Mouse (Mus musculus) limb, embryonic 11.5 days (tissue): ENCODE results near the gene Ube4a. TPM values are rescaled to one million over a fixed set of nuclear protein-coding genes. Genes with fewer than 3 reads are reported as not detected.

Experiments
- ATAC-seq: fragments of 200-750 bp; cut with Nextera tagmentation; 2 replicates; pipeline ENCODE4 v1.8.0; 2017; ENCODE audit warnings: low read depth; ENCODE audit not compliant: insufficient number of reproducible peaks, low FRiP score, low TSS enrichment
- DNase-seq: peaks from one replicate; pipeline ENCODE4 v3.0.0-alpha.2; 2015; ENCODE audit warnings: low spot score
- H3K27ac ChIP-seq: fragments of 300-500 bp; sonication (generic); replicated peaks from 2 replicates; pipeline ENCODE4 v1.5.1; 2014; ENCODE audit warnings: low read depth, mild to moderate bottlenecking, low read length
- H3K27me3 ChIP-seq: fragments of 300-500 bp; sonication (generic); 2 replicates; pipeline ENCODE4 v1.6.1; 2014; ENCODE audit warnings: mild to moderate bottlenecking, low read length, mixed read lengths; ENCODE audit not compliant: control insufficient read depth, insufficient read depth
- H3K36me3 ChIP-seq: fragments of 300-500 bp; sonication (generic); 2 replicates; pipeline ENCODE4 v1.6.1; 2014; ENCODE audit warnings: mild to moderate bottlenecking, low read length, moderate library complexity, mixed read lengths; ENCODE audit not compliant: control insufficient read depth, insufficient read depth
- H3K4me1 ChIP-seq: fragments of 300-500 bp; sonication (generic); 2 replicates; pipeline ENCODE4 v1.6.1; 2014; ENCODE audit warnings: low read length, mixed read lengths; ENCODE audit not compliant: control insufficient read depth, insufficient read depth
- H3K4me2 ChIP-seq: fragments of 300-500 bp; sonication (generic); 2 replicates; pipeline ENCODE4 v1.6.1; 2014; ENCODE audit warnings: low read depth, mild to moderate bottlenecking, moderate library complexity; ENCODE audit not compliant: severe bottlenecking
- H3K4me3 ChIP-seq: fragments of 300-500 bp; sonication (generic); 2 replicates; pipeline ENCODE4 v1.5.1; 2014; ENCODE audit warnings: low read depth, low read length
- H3K9ac ChIP-seq: fragments of 300-500 bp; sonication (generic); 2 replicates; pipeline ENCODE4 v1.6.1; 2014; ENCODE audit warnings: mild to moderate bottlenecking, low read length
- H3K9me3 ChIP-seq: fragments of 300-500 bp; sonication (generic); 2 replicates; pipeline ENCODE4 v1.6.1; 2016; ENCODE audit warnings: low read length; ENCODE audit not compliant: control insufficient read depth
- WGBS: fragments of 180-500 bp; shearing (Covaris S2); extraction: QIAGEN DNeasy Blood & Tissue Kit; methylation state at CpG from one replicate; pipeline ENCODE4 v1.1.7; 2014; 5-methylcytosine and 5-hydroxymethylcytosine counted together
- polyA plus RNA-seq: library from polyadenylated mRNA; unstranded; fragments of >200 nt; fragmentation: Nextera tagmentation; extraction: Ambion mirVana; gene quantifications from 2 replicates; pipeline ENCODE4 v1.2.1, GENCODE M21; 2014

The Ube4a gene
- polyA plus RNA-seq, 1 experiment from 2014 or later: 31.6 TPM

GRCm38 (mm10) chr9:44888114-44888624 lies 77.2 kb downstream of the Ube4a start:
- Histone ChIP-seq H3K9me3 (no peaks in the 10 kb centered on the region), H3K4me1 (peaks cover 3% of the 10 kb centered on the region; the same call in 1 of the 2 replicates), H3K27me3 (no peaks in the 10 kb centered on the region), H3K9ac (no peak overlapping the region), H3K4me2 (no peak overlapping the region), H3K36me3 (no peaks in the 10 kb centered on the region), H3K27ac (no peak overlapping the region), H3K4me3 (no peak overlapping the region)
- ATAC-seq: no peak
- no peak for DNase-seq
- 87% methylated on average over 7 of the region's 7 CpGs for WGBS

- H3K27me3 ChIP-seq: no peaks in the 10 kb centered on the region
- no peaks in the 10 kb centered on the region for H3K9me3 ChIP-seq
- DNase-seq: no peak
- peak overlapping the region; percentile 99 for H3K4me3 ChIP-seq
- WGBS: under 1% methylated on average over 21 of the region's 21 CpGs
- no peaks in the 10 kb centered on the region for H3K36me3 ChIP-seq
- peak overlapping the region; percentile 73; the same call in 1 of the 2 replicates for H3K9ac ChIP-seq
- peak overlapping the region; percentile 77 for H3K4me2 ChIP-seq
- no peak; the same call in 1 of the 2 replicates for ATAC-seq
- peaks cover 9% of the 10 kb centered on the region for H3K4me1 ChIP-seq
- H3K27ac ChIP-seq: peak overlapping the region; percentile 95; the same call in 1 of the 2 replicates
Measured at GRCm38 (mm10) chr9:44882981-44883569, 82.3 kb downstream of the Ube4a start.

- DNase-seq (peak; percentile 84), ATAC-seq (peak; percentile 73)
- Histone ChIP-seq H3K4me2 (peak overlapping the region; percentile 77), H3K4me3 (peak overlapping the region; percentile 99), H3K9ac (peak overlapping the region; percentile 73), H3K9me3 (no peaks in the 10 kb centered on the region), H3K4me1 (peaks cover 9% of the 10 kb centered on the region), H3K36me3 (no peaks in the 10 kb centered on the region), H3K27me3 (no peaks in the 10 kb centered on the region), H3K27ac (peak overlapping the region; percentile 95)
- WGBS: 0% methylated on average over 26 of the region's 27 CpGs
Measured at GRCm38 (mm10) chr9:44882436-44882980, 82.9 kb downstream of the Ube4a start.

- Histone ChIP-seq H3K9ac (peak overlapping the region; percentile 73), H3K27ac (peak overlapping the region; percentile 95), H3K36me3 (no peaks in the 10 kb centered on the region), H3K4me3 (peak overlapping the region; percentile 99), H3K27me3 (no peaks in the 10 kb centered on the region), H3K9me3 (no peaks in the 10 kb centered on the region), H3K4me2 (peak overlapping the region; percentile 77), H3K4me1 (peaks cover 9% of the 10 kb centered on the region)
- peak; percentile 87 for DNase-seq
- WGBS: under 1% methylated on average over 29 of the region's 29 CpGs
- ATAC-seq: peak; percentile 75
Measured at GRCm38 (mm10) chr9:44881941-44882435, 83.4 kb downstream of the Ube4a start.

- H3K4me2 ChIP-seq: peak within 1 kb of the TSS; percentile 77
- no peaks in the 10 kb centered on the region for H3K36me3 ChIP-seq
- DNase-seq: peak; percentile 100
- WGBS: under 1% methylated on average over 47 of the region's 71 CpGs
- H3K27me3 ChIP-seq: no peaks in the 10 kb centered on the region
- peak; percentile 72 for ATAC-seq
- peak within 1 kb of the TSS; percentile 99 for H3K4me3 ChIP-seq
- no peaks in the 10 kb centered on the region for H3K9me3 ChIP-seq
- peak within 1 kb of the TSS; percentile 95 for H3K27ac ChIP-seq
- peaks cover 9% of the 10 kb centered on the region for H3K4me1 ChIP-seq
- peak within 1 kb of the TSS; percentile 93 for H3K9ac ChIP-seq
Measured at GRCm38 (mm10) chr9:44881221-44881871, 84.1 kb downstream of the Ube4a start, which contains the start of gene Kmt2a. Kmt2a (minus strand) TSS chr9:44881296.

- Histone ChIP-seq H3K36me3 (no peaks in the 10 kb centered on the region), H3K27ac (peak overlapping the region; percentile 95), H3K27me3 (no peaks in the 10 kb centered on the region), H3K4me3 (peak overlapping the region; percentile 99), H3K9ac (peak overlapping the region; percentile 93), H3K4me2 (peak overlapping the region; percentile 77), H3K4me1 (peaks cover 9% of the 10 kb centered on the region), H3K9me3 (no peaks in the 10 kb centered on the region)
- WGBS: under 1% methylated on average over 34 of the region's 44 CpGs
- ATAC-seq (no peak), DNase-seq (peak; percentile 45)
Measured at GRCm38 (mm10) chr9:44880309-44881081, 84.9 kb downstream of the Ube4a start.

GRCm38 (mm10) chr9:44879694-44880271 lies 85.6 kb downstream of the Ube4a start:
- H3K4me1 ChIP-seq: peaks cover 9% of the 10 kb centered on the region
- H3K9ac ChIP-seq: peak overlapping the region; percentile 93

More at GRCm38 (mm10) chr9:44879694-44880271, 85.6 kb downstream of the Ube4a start:
- no peak overlapping the region; the same call in 1 of the 2 replicates for H3K27ac ChIP-seq
- H3K4me3 ChIP-seq: peak overlapping the region; percentile 99
- no peaks in the 10 kb centered on the region for H3K9me3 ChIP-seq
- peak overlapping the region; percentile 77 for H3K4me2 ChIP-seq
- no peak for DNase-seq
- 2% methylated on average over 13 of the region's 13 CpGs for WGBS
- ATAC-seq: no peak
- H3K27me3 ChIP-seq: no peaks in the 10 kb centered on the region
- no peaks in the 10 kb centered on the region for H3K36me3 ChIP-seq
